Mouse (Mus musculus) cerebellum, postnatal 25 days (tissue): ENCODE measurements around the gene Il4ra.
A peak's percentile ranks its signal among the peaks of the same experiment; 100 is the strongest.

Experiments
- DNase-seq, 2 experiments: peaks; one replicate each; pipeline ENCODE4 v3.0.0; 2021; ENCODE audit warnings: mixed read lengths in 2 of 2

Il4ra gene

DNA sequence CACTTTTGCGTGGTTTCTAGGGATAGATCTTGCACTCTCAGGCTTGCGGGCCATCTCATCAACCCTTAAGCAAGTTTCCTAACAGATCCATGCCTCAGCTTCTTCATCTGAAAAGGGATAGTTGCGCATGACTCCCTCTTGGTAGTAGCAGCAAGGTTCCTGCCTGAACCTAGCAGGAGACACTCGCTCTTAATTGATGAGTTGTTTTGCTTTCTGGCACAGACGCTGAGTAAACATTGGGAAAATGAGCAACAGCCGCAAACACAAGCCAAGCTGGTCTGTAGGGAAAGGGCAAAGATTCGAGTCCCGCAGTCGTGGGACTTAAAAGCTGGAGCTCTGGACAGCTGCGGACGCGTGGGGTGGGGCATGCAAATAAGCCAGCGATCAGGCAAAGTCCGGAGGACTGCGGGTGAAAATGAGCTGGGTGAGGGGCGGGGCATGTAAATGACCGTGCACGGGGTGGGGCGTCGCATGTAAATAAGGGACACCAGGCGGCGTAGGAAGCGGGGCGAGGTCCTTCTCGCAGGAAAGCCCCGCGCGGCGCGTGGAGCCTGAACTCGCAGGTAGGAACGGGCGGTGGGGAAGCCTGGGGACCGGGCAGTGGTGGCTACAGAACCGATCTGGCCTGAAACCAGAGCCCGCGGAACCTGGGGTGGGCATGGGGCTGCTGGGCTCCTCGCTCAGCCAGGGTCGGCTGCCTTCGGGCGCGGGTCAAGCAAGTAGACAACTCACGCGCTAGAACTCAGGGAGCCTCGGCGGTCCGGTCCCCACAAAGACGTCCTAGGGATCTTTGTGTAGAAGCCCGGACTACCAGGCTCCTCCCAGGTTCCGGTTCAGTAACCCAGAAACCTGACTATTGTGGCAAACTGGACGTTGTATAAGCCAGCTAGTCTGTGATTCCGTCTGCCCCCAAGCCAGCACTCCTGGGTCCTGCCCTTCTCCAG, at the start of gene Il4ra:
Gene Il4ra (plus strand): TSS at position 355 of the 944 bp plus-strand sequence.
- peak; percentile 61 to 79 for DNase-seq

DNA sequence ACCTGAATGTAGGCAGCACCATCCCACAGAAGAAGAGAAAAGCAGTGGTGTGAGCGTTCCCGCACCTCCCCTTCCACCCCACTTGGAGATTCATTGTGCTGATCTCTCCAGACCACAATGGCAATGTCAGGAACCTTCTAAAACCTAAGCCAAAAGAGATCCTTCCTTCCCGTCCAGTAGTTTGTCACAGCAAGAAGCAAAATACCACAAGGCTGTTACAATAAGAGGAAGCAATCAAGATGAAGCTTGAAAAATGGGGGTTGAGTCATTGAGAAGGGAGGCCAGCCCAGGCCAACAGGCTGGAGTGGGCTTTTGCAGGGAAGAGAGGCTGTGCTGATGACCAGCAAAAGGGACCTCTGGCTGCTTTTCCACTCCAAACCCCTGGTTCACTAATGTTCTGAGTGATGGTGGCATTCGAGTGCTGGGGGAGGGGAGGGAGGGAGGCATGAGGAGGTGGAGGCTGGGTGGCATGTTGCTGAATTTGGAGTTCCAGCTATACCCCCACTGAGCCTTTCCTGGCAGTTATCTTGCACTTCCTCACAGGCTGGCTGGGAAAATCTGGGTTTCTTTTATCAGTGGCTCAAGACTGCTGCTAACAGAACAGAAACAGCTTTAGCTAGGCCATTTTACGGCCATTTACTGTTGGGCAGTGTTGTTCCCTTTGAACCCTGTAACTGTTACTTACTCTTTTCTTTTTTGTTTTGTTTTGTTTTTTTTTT, 48.4 kb upstream of the Il4ra start:
- DNase-seq = no peak

DNA sequence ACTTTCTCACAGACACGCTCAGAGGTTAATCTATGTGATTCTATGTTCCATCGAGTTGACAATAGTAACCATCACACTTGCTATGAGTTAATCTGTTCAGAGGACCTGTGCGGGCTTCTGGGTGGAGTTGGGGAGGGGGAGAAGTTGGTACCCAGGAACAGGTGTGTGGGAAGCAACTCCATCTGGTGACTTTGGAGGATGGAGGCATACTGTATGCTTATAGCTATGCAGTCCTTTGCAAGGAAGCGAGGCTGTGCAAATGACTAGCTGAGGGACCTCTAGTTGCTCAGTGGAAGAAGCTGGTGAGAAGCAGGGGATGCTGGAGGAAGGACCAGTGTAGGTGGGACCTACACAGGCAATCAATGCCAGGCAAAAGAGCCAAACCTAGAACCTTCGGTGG, 47.3 kb upstream of the Il4ra start:
- no peak for DNase-seq

DNA sequence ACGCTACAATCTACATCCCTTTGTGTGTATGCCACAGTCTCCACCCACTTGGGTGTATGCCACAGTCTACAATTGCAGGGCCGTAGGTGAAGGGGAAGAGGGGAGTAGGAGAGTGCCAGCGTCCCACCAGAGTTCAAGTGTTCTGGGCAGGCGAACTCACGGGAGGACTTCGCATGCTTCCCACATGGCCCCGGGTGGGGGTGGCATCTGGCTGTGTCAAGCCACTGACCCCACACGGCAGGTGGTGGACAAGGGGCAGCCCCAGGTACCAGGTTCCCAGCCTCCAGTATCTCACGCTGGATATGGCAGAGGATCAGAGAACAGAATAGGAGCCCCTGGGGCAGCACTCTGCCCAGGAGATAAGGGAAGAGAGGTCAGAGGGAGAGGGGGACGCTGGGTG, 46.4 kb upstream of the Il4ra start:
- DNase-seq = no peak

DNA sequence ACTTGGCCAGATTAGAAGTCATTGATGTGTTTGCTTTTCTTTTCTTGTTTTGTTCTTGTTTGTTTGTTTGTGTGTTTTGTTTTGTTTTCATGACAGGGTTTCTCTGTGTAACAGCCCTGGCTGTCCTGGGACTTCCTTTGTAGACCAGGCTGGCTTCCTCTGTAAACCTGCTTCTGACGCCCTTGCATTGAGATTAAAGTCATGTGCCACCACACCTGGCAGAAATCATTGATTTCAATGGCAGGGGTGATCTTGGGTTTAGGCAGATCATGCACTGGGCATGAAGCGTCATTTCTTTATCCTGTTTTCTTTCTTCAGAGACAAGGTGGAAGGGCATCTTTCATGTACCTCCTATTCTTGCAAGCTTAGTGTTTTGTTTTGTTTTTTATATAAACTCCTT, 44.6 kb upstream of the Il4ra start:
- DNase-seq = no peak

DNA sequence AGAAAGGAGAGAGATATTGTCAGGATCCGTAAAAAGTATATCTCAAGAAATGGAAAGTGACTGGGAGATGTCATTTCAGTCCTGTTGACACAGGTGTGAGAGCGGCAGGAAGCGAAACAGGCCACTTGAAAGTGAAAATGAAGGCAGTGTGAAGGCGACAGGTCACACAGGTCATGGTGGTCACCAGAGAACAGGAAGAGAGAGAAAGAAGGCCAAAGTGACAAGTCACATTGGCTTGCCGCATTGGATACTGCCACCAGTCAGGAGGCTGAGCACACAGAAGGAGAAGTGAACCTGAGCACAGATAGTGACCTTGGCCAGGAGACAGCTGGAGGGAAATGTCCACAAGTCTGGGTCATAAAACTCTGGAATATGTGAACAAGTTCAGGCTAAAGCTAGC, 40.5 kb upstream of the Il4ra start:
- no peak for DNase-seq

DNA sequence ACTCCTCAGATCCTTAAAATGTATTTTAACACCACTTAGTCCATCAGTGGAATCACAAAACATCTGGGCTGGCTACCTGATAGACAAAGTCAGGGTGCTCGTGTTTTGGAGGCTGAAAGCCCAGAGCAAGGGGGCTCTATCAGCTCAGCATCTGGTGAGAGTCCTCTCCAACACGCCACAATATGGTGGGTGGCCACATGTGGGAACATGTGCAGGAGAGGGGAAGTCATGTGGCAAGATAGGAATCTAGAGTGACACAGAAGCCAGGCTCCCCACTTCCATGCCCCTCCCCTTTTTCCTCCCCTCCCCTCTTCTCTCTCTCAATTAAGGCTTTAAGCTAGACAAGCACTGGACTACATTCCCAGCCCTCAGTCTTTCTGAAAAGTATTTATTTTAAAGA, 40.1 kb upstream of the Il4ra start:
- DNase-seq = no peak

DNA sequence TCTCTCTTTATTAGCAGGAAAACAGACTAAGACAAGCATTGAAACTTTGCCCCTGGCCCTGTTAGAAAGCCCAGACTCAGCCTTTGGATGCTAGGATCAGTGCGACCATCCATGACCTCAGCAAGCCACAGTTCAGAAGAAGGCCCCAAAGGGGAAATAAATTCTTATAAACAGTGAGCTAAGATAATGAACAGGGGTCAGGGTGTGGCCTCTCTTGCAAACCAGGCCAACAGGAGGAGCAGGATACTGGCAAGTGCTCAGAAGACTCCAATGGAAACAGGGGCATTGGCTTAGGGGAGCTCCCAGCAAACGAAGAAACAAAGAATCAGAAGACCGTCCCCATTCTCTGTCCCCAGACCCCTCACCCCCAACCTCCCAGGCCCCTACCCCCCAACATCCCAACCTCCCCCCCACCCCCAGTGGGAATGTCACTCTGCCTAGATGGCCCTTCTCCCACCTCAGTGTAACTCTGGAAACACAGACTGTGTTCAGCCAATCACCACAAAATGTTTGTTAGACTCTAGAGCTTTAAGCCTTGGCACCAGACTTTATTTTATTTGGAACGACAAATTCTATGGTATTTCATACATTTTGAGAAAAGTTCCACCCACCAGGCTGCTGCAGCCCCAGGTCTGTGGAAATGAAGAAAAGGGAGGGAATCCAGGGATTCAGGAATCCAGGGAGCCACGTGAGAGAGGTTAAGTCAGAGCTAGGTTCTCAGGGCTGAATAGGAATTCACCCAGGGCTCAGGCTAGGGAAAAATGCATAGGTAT, 36.7 kb upstream of the Il4ra start:
- no peak for DNase-seq

DNA sequence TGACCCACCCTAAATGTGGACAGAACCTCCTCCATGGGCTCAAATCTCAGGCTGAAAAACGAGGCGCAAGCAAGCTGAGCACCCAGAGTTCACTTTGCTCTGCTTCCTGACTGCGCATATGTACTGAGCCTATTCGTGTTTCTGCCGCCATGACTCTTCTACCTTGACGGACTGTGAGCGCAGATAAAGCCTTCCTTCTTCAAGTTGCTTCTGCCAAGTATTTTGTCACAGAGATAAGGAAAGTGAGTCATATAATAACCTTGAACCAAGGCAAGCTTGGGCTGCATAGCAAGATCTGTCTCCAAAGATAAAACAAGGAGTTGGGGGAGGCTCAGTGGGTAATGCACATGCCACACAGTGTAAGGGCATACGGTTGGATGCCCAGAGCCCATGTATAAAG, 35.2 kb upstream of the Il4ra start:
- no peak for DNase-seq

DNA sequence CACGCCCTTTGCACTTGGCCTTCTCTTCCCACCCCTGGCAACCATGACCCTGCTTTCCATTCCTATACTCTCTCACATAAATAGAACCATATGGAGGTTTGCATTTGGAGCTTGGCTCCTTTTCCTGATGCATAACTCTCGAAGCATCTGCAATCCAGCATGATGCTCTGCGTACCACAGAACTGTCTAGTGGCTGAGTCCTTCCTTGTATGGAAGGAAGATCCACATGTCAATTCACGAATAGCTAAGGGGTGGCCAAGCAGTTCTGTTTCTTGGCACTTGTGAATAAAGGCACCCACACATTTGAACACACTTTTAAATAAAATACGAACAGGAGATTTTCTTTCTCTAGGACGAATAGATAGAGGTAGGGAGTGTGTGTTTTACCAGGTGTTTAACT, 34.5 kb upstream of the Il4ra start:
- no peak for DNase-seq

DNA sequence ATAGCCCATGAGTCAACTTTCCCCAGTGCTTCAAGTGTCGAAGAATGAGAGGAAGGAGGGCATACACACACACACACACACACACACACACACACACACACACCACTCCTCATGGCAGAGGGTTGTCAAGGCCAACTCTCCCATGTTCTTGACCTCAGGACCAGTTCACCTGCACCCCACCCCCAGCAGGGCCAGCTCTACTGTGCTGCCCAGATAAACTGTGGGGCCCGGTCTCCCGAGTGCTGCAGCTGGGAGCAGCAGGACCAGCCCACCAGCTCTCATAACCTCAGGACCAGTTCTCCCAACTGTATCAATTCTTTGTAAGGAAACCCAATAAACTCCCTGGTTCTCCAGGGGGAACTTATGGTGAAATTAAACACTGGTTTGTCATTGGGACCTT, 32.2 kb upstream of the Il4ra start:
- no peak for DNase-seq

DNA sequence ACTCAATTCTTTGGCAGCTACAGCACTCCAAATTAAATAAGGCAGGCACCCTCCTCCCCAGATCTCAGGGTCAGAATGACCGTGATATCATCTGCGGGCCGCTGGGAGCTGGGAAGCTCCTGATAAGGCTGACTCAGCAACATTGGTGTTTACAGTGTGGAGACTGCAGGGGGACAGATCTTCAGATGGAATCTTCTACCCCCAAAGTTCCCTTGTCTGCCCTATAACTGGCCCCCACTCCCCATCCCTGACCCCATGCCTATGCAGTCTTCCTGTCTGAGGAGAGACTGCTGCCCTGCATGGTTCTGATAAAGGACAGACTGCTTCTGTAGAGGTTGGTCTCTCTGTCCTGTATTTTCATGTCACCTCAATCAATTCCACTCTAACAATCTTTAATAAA, 28.9 kb upstream of the Il4ra start:
- DNase-seq = no peak

DNA sequence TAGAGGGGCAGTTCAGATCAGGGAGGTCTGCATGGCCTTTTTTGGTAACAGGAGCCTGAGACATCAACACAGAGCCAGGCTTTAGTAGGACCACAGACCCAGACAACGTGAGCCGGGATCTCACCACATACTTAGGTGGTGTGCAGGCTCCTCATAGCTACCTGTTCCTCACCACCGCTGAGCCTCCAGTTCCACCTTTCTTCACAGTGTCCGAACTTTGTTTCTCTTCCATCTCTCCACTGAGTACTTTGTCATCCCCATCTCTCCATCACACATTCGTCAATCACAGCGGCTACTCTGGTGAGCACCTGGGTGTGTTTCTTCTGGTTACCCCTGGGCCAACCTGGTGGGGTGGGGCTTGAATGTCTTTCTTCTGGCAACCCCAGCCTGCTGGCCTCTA, 24.7 kb upstream of the Il4ra start:
- DNase-seq = no peak

DNA sequence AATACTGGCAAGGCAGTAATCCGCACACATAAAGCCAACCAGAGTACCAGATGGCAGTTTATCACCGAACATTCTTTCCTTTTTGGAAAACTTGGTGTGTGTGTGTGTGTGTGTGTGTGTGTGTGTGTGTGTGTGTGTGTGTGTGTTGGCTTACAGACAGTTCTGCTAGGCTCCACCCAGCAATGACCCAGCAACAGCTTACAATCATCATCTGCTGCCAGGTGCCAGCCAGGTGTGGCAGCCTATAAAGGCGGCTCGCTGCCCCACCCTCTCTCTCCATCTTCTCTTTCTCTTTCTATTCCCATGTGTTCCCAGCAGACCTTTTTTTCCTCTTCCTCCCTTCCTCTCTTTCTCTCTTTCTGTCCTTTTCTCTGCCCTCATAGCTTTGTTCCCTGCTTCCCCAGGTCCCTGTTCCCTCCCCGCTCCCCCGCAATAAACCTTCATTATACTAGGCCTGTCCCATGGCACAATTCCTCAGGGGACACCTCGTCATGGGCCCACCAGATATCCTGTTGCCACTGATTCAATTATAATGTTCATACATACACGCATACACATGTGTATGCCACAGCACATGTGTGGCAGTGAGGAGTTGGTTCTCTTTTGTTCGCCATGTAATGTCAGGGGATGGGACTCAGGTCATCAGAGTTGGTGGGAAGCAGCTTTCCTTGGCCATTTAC, 23.9 kb upstream of the Il4ra start:
- DNase-seq = no peak

DNA sequence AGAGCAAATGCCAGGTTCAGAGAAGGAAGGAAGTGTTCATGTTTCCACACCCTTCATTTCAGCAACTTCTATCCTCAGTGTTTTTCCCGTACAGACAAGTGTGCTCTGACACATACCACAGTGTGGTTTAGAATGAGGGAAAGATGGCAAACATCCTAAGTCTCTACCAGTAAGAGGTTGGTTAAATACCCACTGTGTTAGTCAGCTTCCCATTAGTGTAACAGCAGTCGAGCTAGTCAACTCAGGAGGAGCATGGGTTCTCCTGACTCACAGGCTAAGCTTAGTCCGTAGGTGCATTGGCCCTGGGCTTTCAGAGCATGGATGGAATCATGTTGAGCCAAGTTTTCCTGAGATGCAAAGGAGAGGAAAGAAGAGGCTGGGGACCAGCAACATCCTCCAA, 12.6 kb upstream of the Il4ra start:
- no peak for DNase-seq

DNA sequence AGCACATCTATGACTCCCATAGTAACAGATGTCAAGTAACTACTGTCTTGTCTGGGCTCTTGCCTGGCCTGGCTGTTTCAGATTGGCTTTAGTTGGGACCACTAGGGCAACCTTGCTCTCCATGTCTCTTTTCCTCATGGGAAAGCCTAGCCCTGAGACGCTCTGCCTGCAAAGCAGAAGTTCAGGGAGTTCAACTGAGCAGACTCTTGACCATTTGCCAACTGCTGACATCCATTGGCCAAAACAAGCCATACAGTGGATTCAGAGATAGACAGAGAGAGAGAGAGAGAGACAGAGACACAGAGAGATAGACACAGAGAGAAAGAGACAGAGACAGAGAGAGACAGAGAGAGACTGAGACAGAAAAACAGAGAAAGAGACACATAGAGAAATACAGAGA, 10.9 kb upstream of the Il4ra start:
- no peak for DNase-seq

DNA sequence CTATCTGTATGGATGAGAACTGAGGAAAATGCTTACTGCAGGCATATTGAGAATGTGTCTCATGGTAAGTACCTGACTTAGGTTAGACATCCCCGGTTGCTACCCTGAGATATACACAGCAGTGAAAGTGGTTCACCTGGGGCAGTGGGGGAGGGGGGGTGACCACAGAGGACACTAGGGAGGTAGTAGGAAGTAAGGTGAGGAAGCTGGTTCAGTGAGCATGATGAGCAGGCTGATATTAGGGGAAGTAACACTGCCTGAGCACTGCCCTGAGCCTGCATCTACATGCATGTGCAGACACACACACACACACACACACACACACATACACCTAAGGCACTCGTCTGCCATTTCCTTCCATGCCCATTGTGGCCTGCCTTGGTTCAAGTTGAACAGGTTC, 10.1 kb upstream of the Il4ra start:
- DNase-seq = no peak

DNA sequence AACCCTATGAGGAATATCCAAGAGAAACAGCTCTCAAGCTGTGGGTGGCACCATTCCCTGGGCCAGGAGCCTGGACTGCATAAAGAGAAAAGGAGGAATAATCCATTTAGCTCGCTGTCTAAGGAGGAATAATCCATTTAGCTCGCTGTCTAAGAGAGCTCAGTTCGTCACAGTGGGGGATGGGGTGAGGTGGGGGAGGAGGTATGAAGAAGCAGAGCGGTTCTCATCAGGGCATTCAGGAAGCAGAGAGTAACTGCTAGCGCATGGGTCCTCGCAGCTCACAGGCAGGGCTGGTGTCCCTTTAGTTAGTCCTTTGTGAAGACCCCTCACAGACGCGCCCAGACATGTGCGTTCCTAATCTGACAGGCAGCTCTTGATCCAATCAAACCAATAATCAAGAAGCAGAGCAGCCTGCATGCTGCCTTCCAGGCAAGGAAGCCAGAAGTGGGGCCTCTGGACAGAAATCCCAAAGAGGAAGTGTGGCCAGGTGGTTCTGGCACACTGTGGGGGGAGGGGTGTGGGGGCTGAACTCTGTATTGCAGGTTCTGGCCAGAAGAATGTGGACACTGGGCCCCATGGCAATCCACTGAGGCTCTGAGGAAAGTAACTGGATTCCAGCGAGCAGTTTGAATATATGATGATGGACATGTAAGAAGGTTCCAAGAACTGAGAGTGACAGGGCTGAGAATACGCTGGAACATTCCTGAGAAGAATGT, 9.4 kb upstream of the Il4ra start:
- DNase-seq = no peak

DNA sequence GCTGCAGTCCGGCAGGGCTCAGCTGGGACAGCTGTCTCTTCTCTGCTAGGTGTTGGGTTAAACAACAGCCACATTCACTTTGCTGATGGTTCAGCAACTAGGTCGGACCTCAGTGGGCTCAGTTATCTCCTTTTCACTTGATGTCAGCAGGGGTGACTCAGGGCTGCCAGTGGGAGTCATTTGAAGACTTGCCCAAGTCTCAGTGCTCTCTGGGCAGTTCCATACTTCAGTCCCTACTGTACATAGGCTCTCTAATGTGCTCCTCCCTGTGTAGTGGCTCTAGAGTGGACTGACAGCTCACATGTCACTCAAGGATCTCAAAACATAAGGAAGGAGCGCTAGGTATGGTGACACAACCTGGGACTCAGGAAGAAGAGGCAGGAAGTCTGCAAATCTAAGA, 8.4 kb upstream of the Il4ra start:
- no peak for DNase-seq

DNA sequence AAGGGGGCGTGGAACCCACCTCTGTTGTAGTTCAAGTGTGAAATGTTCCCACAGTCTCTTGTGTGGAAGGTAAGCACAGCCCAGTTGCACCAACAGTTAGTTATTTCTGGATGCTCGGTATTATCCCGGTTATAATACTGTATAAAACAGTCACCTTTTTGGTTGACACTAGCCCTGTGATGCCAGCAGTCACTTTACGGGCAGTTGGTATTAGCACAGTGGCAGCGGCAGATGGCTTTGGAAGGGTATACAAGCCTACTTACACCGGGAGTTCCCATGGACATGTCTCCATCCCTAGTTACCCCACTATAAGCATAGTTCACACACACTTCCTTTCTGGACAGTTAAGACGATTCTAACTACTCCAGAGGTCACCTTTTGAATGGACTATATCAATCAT, 6.6 kb upstream of the Il4ra start:
- no peak for DNase-seq

DNA sequence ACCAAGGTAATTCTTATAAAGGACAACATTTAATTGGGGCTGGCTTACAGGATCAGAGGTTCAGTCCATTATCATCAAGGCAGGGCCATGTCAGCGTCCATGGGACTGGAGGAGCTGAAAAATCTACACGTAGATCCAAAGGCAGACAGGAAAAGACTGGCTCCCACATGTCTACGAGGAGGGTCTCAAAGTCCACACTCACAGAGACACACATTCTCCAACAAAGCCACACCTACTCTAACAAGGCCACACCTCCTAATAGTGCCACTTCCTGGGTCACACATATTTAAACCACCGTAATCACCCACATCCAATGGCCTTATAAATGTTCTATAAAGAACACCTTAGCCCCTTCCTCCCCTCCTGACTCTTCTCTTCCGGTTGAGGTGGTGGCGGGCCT, 5.2 kb upstream of the Il4ra start:
- no peak for DNase-seq

DNA sequence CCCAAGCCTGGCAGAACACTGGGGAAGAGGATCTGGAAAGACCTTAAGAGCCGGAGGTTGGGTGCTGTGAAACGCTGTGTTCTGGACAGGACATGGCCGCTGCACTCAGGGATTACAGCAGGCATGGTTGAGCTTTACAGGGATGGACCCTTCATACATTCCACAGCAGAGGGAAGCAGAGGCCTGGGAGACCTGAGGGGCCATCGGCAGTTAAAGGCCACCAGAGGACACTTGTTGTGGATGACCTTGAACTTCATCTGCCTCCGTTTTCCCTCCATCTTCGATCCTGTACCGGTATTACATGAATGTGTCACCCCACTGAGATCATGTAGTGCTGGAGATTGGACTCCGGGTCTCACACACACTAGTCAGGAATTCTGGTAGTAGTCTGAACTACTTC, 2.0 kb upstream of the Il4ra start:
- no peak for DNase-seq
